27 mouse cellular contexts compared by ENCODE assay signal in genomic region chr17:56954871-56955270, GRCm38 (mm10). TPM values are rescaled to one million over a fixed set of nuclear protein-coding genes. Genes with fewer than 3 reads are reported as not detected.
"Had no signal": no experiment of that assay in that cellular context is flagged by ENCODE, and none has a peak within 500 bp of the region (broad histone marks: within the 10 kb centered on the region; RNA-seq: fewer than 3 reads in every experiment).

No protein-coding gene starts in this region.

- H3K9me3 ChIP-seq: midbrain, embryonic 10.5 days; midbrain, embryonic 12.5 days; neural tube, embryonic 13.5 days; neural tube, embryonic 15.5 days had no signal

- H3K4me2 ChIP-seq: lung, embryonic 14.5 days; midbrain, embryonic 12.5 days; neural tube, embryonic 13.5 days; neural tube, embryonic 15.5 days had no signal

- H3K4me3 ChIP-seq: midbrain, embryonic 10.5 days; midbrain, embryonic 12.5 days; myocyte; neural tube, embryonic 13.5 days; neural tube, embryonic 15.5 days had no signal

- DNase-seq: lung, adult 18-20 months; lung, embryonic 14.5 days; lung, postnatal 10 days; lung, postnatal 4 days; midbrain, embryonic 14.5 days; retina, postnatal 1 day; right cerebral cortex, adult 18-20 months; right cerebral cortex, postnatal 25 days; right cerebral cortex, postnatal 4 days; spleen, adult 18-20 months; thymus, adult 18-20 months; thymus, postnatal 14 days; thymus, postnatal 36 days had no signal

- ATAC-seq: midbrain, embryonic 16.5 days had no signal

- H3K4me1 ChIP-seq: midbrain, embryonic 10.5 days; midbrain, embryonic 12.5 days; neural tube, embryonic 13.5 days; neural tube, embryonic 15.5 days had no signal

- H3K36me3 ChIP-seq: midbrain, embryonic 10.5 days; midbrain, embryonic 12.5 days; neural tube, embryonic 13.5 days; neural tube, embryonic 15.5 days had no signal

- H3K9ac ChIP-seq: lung, embryonic 14.5 days; midbrain, embryonic 12.5 days; neural tube, embryonic 13.5 days; neural tube, embryonic 15.5 days had no signal

- H3K27ac ChIP-seq: midbrain, embryonic 10.5 days; midbrain, embryonic 12.5 days; neural tube, embryonic 13.5 days; neural tube, embryonic 15.5 days had no signal

- H3K27me3 ChIP-seq: neural tube, embryonic 13.5 days had no signal

RNA-seq across cellular contexts. Expression of gene Acer1, which starts 27.1 kb away (rescaled TPM):
- total RNA-seq: megakaryocyte-erythroid progenitor cell, adult 5-6 weeks had no signal
- polyA plus RNA-seq: lung, embryonic 14.5 days; lung, embryonic 16.5 days; midbrain, embryonic 10.5 days; midbrain, embryonic 12.5 days; midbrain, embryonic 14.5 days; midbrain, embryonic 16.5 days; myocyte; neural tube, embryonic 11.5 days; neural tube, embryonic 13.5 days; neural tube, embryonic 15.5 days; stomach, embryonic 14.5 days; thymus, postnatal 0 days had no signal

RNA-seq across cellular contexts. Expression of gene Pspn, which starts 44.9 kb away (rescaled TPM):
- total RNA-seq: megakaryocyte, adult 5-6 weeks had no signal
- polyA plus RNA-seq: lung, embryonic 16.5 days; midbrain, embryonic 14.5 days; neural tube, embryonic 11.5 days; small intestine, adult 2 months; stomach, embryonic 16.5 days had no signal
